Mouse (Mus musculus) hindbrain, embryonic 14.5 days (tissue): ENCODE data around the gene Axin1. TPM values are rescaled to one million over a fixed set of nuclear protein-coding genes. Genes with fewer than 3 reads are reported as not detected.
"Not testable (repeated sequence)": the region's sequence is repeated elsewhere in the genome, so short reads cannot be mapped to it uniquely, and the experiment has no call there.

Experiments
- ATAC-seq: fragments of 200-750 bp; cut with Nextera tagmentation; 2 replicates; pipeline ENCODE4 v1.8.0; 2017; ENCODE audit warnings: moderate number of reproducible peaks, mild to moderate bottlenecking, moderate TSS enrichment, moderate library complexity; ENCODE audit not compliant: low FRiP score
- DNase-seq: peaks from one replicate; pipeline ENCODE4 v3.0.0-alpha.2; 2015; ENCODE audit warnings: low spot score
- H3K27ac ChIP-seq: fragments of 300-500 bp; sonication (generic); 2 replicates; pipeline ENCODE4 v1.5.1; 2014; ENCODE audit warnings: mild to moderate bottlenecking, moderate library complexity
- H3K27me3 ChIP-seq: fragments of 300-500 bp; sonication (generic); 2 replicates; pipeline ENCODE4 v1.6.1; 2014; ENCODE audit warnings: mild to moderate bottlenecking, low read length, mixed read lengths; ENCODE audit not compliant: control insufficient read depth, insufficient read depth
- H3K36me3 ChIP-seq: fragments of 300-500 bp; sonication (generic); replicated peaks from 2 replicates; pipeline ENCODE4 v1.6.1; 2014; ENCODE audit not compliant: control insufficient read depth, insufficient read depth
- H3K4me1 ChIP-seq: fragments of 300-500 bp; sonication (generic); replicated peaks from 2 replicates; pipeline ENCODE4 v1.6.1; 2014; ENCODE audit warnings: antibody characterized with exemption, low read length, mixed read lengths; ENCODE audit not compliant: control insufficient read depth, insufficient read depth
- H3K4me2 ChIP-seq: fragments of 300-500 bp; sonication (generic); replicated peaks from 2 replicates; pipeline ENCODE4 v1.6.1; 2014; ENCODE audit warnings: mild to moderate bottlenecking, moderate library complexity
- H3K4me3 ChIP-seq: fragments of 300-500 bp; sonication (generic); replicated peaks from 2 replicates; pipeline ENCODE4 v1.5.1; 2014; ENCODE audit warnings: mild to moderate bottlenecking, low read length
- H3K9ac ChIP-seq: fragments of 300-500 bp; sonication (generic); 2 replicates; pipeline ENCODE4 v1.6.1; 2014
- H3K9me3 ChIP-seq: fragments of 300-500 bp; sonication (generic); 2 replicates; pipeline ENCODE4 v1.6.1; 2016; ENCODE audit warnings: low read length; ENCODE audit not compliant: control insufficient read depth
- WGBS: fragments of 180-500 bp; shearing (Covaris S2); extraction: QIAGEN DNeasy Blood & Tissue Kit; methylation state at CpG from one replicate; pipeline ENCODE4 v1.1.7; 2014; 5-methylcytosine and 5-hydroxymethylcytosine counted together
- polyA plus RNA-seq: library from polyadenylated mRNA; unstranded; fragments of >200 nt; fragmentation: Nextera tagmentation; extraction: Ambion mirVana; gene quantifications from 2 replicates; pipeline ENCODE4 v1.2.1, GENCODE M21; 2014

Axin1 gene
- polyA plus RNA-seq, 1 experiment from 2014 or later: 7.0 TPM

DNA sequence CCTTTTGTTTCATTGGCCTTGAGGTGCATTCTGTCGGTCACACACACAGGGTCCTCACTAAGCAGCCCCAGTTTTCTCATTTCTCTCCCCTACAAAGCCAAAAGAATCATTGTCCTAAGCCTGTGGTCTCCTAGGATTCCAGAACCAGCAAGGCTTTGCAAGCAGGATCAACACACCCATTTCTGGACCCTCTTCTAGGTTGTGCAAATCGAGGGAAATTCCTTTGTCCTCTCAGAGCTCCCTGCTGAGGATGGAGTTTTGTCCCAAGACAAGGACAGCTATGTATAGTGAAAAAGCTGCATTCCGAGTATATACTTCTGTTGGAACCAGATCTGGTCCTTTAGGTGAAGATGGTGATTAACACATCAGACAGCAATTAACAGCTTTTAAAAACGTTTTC, 28.3 kb upstream of the Axin1 start:
- H3K4me1 ChIP-seq: peaks cover 5% of the 10 kb centered on the region; the same call in 1 of the 2 replicates
- peaks cover 37% of the 10 kb centered on the region for H3K27me3 ChIP-seq
- H3K4me2 ChIP-seq: no peak overlapping the region
- WGBS: 25% methylated on average over 4 of the region's 4 CpGs
- no peak overlapping the region for H3K9ac ChIP-seq
- H3K4me3 ChIP-seq: no peak overlapping the region
- ATAC-seq (no peak), DNase-seq (no peak)
- H3K36me3 ChIP-seq: no peaks in the 10 kb centered on the region
- no peak overlapping the region for H3K27ac ChIP-seq
- H3K9me3 ChIP-seq: no peaks in the 10 kb centered on the region

DNA sequence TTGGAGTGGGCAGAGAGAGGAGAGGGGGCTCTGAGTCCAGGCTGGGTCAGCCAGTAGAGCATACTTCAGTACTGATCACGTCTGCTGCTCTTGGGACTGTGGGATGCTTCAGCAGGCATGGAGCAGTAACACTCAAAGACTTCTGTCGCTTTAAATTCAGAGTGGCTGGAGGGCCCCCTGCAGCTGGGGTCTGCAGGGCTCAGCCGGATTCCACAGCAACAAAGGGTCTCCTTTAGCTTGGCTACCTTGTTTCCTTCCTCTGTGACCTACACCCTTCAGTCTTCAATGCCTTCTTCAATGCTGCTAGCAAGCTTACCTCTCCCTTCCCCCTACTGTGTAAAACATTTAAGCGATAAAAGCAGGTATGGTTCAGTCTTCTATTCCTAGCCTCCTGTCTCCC, 27.5 kb upstream of the Axin1 start:
- 0% methylated on average over 4 of the region's 4 CpGs for WGBS
- Histone ChIP-seq H3K27me3 (peaks cover 45% of the 10 kb centered on the region), H3K27ac (no peak overlapping the region), H3K9me3 (no peaks in the 10 kb centered on the region), H3K4me2 (no peak overlapping the region), H3K4me1 (peaks cover 5% of the 10 kb centered on the region; the same call in 1 of the 2 replicates), H3K9ac (no peak overlapping the region), H3K36me3 (no peaks in the 10 kb centered on the region), H3K4me3 (no peak overlapping the region)
- no peak for ATAC-seq
- no peak for DNase-seq

DNA sequence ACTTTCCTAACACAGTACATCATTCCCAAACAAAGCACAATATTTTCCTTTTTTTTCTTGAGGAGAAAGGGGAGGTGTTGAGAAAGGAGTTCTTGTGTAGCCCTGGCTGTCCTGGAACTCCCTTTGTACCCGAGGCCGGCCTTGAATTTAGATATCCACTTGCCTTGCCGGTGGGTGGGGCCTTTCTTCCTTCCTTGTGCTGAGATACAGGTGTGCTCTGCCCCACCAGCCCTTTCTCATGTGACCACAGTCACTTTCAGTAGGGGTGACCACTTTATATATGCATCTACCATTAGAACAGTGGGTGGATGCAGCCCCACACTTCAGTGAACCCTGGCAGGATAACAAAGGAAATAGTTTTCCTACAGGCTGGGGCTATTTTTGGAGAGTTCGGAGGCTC, 26.8 kb upstream of the Axin1 start:
- Histone ChIP-seq H3K27ac (no peak overlapping the region), H3K4me2 (no peak overlapping the region), H3K4me3 (no peak overlapping the region), H3K27me3 (peaks cover 50% of the 10 kb centered on the region), H3K9ac (no peak overlapping the region), H3K9me3 (no peaks in the 10 kb centered on the region), H3K4me1 (peaks cover 5% of the 10 kb centered on the region; the same call in 1 of the 2 replicates), H3K36me3 (no peaks in the 10 kb centered on the region)
- DNase-seq (no peak), ATAC-seq (no peak)
- 24% methylated on average over 4 of the region's 4 CpGs for WGBS

DNA sequence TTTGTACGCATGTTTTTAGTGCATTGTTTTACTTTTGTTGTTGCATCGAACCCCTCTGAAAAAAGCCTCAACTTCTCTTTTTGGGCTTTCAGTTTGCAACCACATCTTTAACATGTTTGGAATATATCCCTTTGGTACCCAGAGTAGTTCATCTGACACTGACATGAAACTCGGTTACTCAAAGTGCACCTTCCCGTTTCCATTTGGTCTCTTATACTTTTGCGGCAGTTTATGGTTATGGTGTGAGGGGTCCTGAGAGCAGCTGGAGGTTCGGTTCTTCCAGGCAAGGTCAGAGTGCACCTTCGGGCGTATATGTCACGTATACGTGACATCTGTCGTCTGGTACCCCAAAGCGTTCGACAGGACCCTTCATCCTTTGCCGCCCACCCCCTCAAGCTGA, 25.7 kb upstream of the Axin1 start:
- no peaks in the 10 kb centered on the region for H3K9me3 ChIP-seq
- no peaks in the 10 kb centered on the region for H3K36me3 ChIP-seq
- WGBS: 18% methylated on average over 14 of the region's 14 CpGs
- H3K4me1 ChIP-seq: peaks cover 5% of the 10 kb centered on the region; the same call in 1 of the 2 replicates
- H3K4me2 ChIP-seq: peak overlapping the region; percentile 92
- ATAC-seq (no peak), DNase-seq (no peak)
- H3K9ac ChIP-seq: peak overlapping the region; percentile 83
- peak overlapping the region; percentile 80 for H3K4me3 ChIP-seq
- peak overlapping the region; percentile 45; the same call in 1 of the 2 replicates for H3K27ac ChIP-seq
- peaks cover 59% of the 10 kb centered on the region for H3K27me3 ChIP-seq

DNA sequence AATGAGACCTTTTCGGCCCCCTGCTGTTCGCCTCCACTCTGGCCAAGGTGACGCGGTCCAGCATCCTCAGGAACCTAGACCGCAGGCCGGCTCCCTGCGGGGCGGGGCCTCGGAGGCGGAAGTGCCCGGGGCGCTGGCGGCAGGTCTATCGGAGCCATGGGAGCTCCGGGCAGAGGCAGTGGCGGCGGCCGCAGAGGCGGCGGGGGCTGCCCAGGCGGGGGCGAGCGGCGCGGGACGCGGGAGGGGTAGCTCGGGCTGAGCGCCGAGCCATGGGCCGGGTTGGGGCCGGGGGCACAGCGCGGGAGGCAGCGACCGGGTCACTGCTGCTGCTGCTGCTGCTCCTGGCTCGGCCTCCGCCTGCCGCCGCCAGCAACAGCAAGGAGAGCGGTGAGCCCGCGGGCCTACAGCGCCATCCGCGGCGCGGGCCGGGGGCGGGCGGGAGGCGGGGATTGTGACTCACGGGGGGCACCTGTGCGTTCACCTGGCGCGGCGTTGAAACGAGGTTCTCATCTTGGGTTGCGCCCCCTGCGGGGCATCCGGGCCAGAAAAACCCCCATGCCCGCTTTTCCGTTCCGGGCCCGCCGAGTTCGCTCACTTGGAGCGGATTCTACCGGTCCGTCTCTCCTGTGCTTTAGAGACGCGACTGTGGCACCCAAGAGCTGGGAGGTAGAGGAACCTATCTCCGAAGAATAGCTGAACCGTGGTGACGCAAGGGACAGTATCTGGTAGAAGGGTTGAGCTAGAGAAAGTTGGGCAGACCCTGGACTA, 25.1 kb upstream of the Axin1 start, which contains the start of gene Tmem8:
Tmem8 (plus strand) TSS at position 119 of the 768 bp plus-strand sequence.
- H3K9ac ChIP-seq: peak within 1 kb of the TSS; percentile 83
- H3K36me3 ChIP-seq: no peaks in the 10 kb centered on the region
- H3K4me2 ChIP-seq: peak within 1 kb of the TSS; percentile 92
- ATAC-seq (peak; percentile 65), DNase-seq (peak; percentile 59)
- WGBS: 1% methylated on average over 70 of the region's 75 CpGs
- H3K27ac ChIP-seq: peak within 1 kb of the TSS; percentile 45; the same call in 1 of the 2 replicates
- peaks cover 5% of the 10 kb centered on the region; the same call in 1 of the 2 replicates for H3K4me1 ChIP-seq
- peak within 1 kb of the TSS; percentile 80 for H3K4me3 ChIP-seq
- H3K9me3 ChIP-seq: no peaks in the 10 kb centered on the region
- H3K27me3 ChIP-seq: peaks cover 59% of the 10 kb centered on the region

DNA sequence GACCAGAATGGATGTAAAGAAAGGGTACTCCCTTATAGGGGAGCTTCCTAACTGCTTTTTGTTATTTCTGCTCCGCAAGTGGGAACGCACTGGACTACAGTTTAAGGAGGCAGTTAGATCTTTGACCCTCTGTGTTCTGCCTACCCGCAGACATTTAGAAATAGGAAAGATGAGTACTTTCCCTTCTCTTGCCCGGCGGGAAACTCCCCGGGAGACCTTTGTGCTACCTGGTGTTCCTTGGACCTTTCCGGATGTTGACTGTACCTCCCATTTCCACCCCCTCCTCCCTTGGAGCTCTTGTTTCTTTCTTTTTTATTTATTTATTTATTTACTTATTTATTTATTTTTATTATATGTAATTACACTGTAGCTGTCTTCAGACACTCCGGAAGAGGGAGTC, 24.4 kb upstream of the Axin1 start:
- Histone ChIP-seq H3K27ac (no peak overlapping the region), H3K4me1 (peaks cover 5% of the 10 kb centered on the region; the same call in 1 of the 2 replicates), H3K9me3 (no peaks in the 10 kb centered on the region), H3K36me3 (no peaks in the 10 kb centered on the region), H3K4me3 (peak overlapping the region; percentile 80), H3K4me2 (peak overlapping the region; percentile 92), H3K9ac (peak overlapping the region; percentile 83), H3K27me3 (peaks cover 59% of the 10 kb centered on the region)
- ATAC-seq (no peak), DNase-seq (no peak)
- 13% methylated on average over 8 of the region's 8 CpGs for WGBS

DNA sequence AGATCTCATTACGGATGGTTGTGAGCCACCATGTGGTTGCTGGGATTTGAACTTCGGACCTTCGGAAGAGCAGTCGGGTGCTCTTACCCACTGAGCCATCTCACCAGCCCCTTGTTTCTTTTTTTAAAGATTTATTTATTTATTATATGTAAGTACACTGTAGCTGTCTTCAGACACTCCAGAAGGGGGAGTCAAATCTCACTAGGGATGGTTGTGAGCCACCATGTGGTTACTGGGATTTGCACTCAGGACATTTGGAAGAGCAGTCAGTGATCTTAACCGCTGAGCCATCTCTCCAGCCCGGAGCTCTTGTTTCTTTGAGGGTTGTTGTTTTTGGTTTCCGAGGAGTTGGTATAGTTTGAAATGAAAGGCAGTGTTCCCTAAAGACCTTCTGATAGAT, 24.0 kb upstream of the Axin1 start:
- H3K4me2 ChIP-seq, ATAC-seq, H3K4me1 ChIP-seq, H3K9ac ChIP-seq, DNase-seq, H3K9me3 ChIP-seq, H3K27ac ChIP-seq, H3K4me3 ChIP-seq, H3K36me3 ChIP-seq: not testable (repeated sequence)
- WGBS: 64% methylated on average over 7 of the region's 7 CpGs
- H3K27me3 ChIP-seq: peaks cover 59% of the 10 kb centered on the region

DNA sequence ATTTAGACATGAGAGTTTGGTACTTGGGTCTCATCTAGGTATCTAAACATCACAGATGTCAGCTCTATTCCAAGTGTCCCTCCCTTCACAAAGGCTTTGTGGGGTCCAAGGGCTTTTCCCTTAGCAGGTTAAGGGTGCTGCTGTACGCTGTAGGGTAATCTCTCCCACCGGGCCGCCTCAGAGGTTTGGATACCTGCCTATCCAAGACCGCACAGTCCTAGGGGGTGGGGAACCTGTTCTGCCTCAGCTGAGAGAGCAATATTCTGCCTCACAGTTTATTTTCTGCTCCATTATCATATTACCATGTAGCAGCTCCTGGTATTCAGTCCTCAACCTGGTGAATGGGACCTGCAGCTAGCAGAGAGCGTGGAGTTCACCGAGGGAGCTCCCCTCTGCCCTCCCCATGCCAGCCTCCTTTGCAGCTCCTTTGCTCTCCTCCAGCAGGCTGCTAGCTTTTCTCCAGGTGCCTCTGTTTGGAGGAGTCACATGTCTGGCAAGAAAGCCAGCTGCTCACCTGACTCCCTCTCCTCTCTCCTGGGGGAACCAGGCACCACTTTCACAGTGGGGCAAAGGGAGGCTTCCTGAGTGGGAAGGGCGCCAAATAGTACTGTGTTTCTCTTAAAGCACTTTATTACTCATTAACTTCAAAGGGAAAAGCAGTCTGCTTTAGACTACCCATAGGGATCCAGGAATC, 23.1 kb upstream of the Axin1 start:
- Histone ChIP-seq H3K4me1 (peaks cover 8% of the 10 kb centered on the region; the same call in 1 of the 2 replicates), H3K36me3 (no peaks in the 10 kb centered on the region), H3K27me3 (peaks cover 55% of the 10 kb centered on the region), H3K4me2 (no peak overlapping the region), H3K9ac (no peak overlapping the region), H3K4me3 (no peak overlapping the region), H3K27ac (no peak overlapping the region), H3K9me3 (no peaks in the 10 kb centered on the region)
- WGBS: 81% methylated on average over 7 of the region's 7 CpGs
- DNase-seq: no peak
- no peak for ATAC-seq

DNA sequence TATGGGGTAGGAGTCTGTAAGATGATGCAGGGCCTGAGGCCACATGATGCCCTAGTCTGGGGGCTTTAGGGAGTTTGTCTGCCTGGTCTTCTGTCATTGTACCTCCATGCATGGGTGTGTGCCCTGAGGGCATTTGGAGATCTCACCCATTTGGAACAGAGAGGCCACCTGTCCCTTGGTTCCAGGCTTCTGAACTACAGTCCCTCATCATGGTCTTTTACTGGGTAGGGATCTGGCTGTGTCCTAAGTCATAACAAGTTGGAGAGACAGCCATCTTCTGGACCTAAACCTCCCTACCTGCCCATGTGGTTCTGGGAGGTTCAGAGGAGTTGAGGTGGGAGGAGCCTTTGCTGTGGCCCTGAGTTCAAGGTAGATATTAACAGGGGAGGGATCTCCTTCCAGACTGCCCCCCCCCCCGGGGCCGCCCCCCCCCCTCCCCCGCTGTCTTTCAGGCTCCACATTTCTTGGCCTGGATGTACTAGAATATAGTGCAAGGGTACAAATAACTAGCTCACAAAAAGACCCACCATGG, 22.5 kb upstream of the Axin1 start:
- no peak overlapping the region for H3K9ac ChIP-seq
- H3K27ac ChIP-seq: no peak overlapping the region
- no peak overlapping the region for H3K4me3 ChIP-seq
- 83% methylated on average over 2 of the region's 3 CpGs for WGBS
- H3K27me3 ChIP-seq: peaks cover 48% of the 10 kb centered on the region
- DNase-seq (no peak), ATAC-seq (no peak)
- H3K9me3 ChIP-seq: no peaks in the 10 kb centered on the region
- peaks cover 9% of the 10 kb centered on the region; the same call in 1 of the 2 replicates for H3K4me1 ChIP-seq
- H3K36me3 ChIP-seq: no peaks in the 10 kb centered on the region
- no peak overlapping the region for H3K4me2 ChIP-seq
